Mouse (Mus musculus) 3134 (cell line): ENCODE measurements around the gene Wsb2.
"Not testable (repeated sequence)": the region's sequence is repeated elsewhere in the genome, so short reads cannot be mapped to it uniquely, and the experiment has no call there.

Experiments
- DNase-seq: peaks from one replicate; pipeline ENCODE4 v3.0.0-alpha.2; 2011; ENCODE audit warnings: low spot score; ENCODE audit not compliant: insufficient read length; ENCODE audit errors: extremely low read depth

Gene Wsb2

GRCm38 (mm10) chr5:117383198-117383597, 26.1 kb downstream of the Wsb2 start:
- DNase-seq, result no peak

- DNase-seq, result no peak
Observed at GRCm38 (mm10) chr5:117388296-117388751, 31.2 kb downstream of the Wsb2 start.

- DNase-seq, result peak; percentile 95
Observed at GRCm38 (mm10) chr5:117388877-117389276, 31.8 kb downstream of the Wsb2 start, which contains the start of gene Rfc5. Gene Rfc5 (minus strand): TSS chr5:117389047.

- DNase-seq, result no peak
Observed at GRCm38 (mm10) chr5:117390895-117391294, 33.8 kb downstream of the Wsb2 start.

- DNase-seq, result no peak
Observed at GRCm38 (mm10) chr5:117395834-117396233, 38.7 kb downstream of the Wsb2 start.

- DNase-seq, result no peak
Observed at GRCm38 (mm10) chr5:117396596-117397014, 39.5 kb downstream of the Wsb2 start.

GRCm38 (mm10) chr5:117397371-117397770, 40.3 kb downstream of the Wsb2 start:
- DNase-seq, result no peak

- DNase-seq, result no peak
Observed at GRCm38 (mm10) chr5:117398007-117398550, 41.0 kb downstream of the Wsb2 start.

GRCm38 (mm10) chr5:117399281-117399680, 42.2 kb downstream of the Wsb2 start:
- no peak for DNase-seq

GRCm38 (mm10) chr5:117403609-117404008, 46.5 kb downstream of the Wsb2 start:
- no peak for DNase-seq

GRCm38 (mm10) chr5:117404671-117405070, 47.6 kb downstream of the Wsb2 start:
- DNase-seq, result not testable (repeated sequence)

GRCm38 (mm10) chr5:117408216-117408615, 51.1 kb downstream of the Wsb2 start:
- DNase-seq, result no peak

- no peak for DNase-seq
Observed at GRCm38 (mm10) chr5:117409369-117409768, 52.3 kb downstream of the Wsb2 start.

GRCm38 (mm10) chr5:117413507-117414501, 56.7 kb downstream of the Wsb2 start, which contains the start of gene Ksr2:
Gene Ksr2 (plus strand): TSS chr5:117414000.
- DNase-seq, result no peak

GRCm38 (mm10) chr5:117414611-117415010, 57.5 kb downstream of the Wsb2 start:
- no peak for DNase-seq

GRCm38 (mm10) chr5:117415011-117415912, 58.2 kb downstream of the Wsb2 start:
- no peak for DNase-seq

GRCm38 (mm10) chr5:117417442-117417841, 60.3 kb downstream of the Wsb2 start:
- no peak for DNase-seq
